10 mouse cellular contexts compared by ENCODE assay signal in the genomic region with DNA sequence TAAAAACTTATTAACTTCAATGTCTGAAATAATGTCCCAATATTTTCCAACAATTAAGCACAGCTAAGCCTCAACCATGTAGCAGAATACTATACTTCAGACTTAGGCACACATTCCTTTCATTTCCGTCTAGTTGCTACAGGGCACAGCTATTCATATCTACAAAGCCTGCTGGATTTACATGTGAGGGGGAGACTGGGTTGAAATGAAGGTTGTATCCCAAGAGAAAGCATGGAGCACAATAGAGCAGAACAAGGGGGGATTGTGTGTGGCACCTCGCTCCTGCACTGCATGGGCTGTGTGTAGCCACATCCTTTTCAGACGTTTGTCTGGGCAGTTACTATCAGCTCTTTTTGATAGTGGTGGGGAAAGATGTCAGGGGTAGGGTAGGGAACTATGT.
A peak's percentile ranks its signal among the peaks of the same experiment; 100 is the strongest.
DNase-seq lines count a peak whose midpoint lies in the region; ATAC-seq lines count a peak whose summit lies in the region.
"Had no signal": no experiment of that assay in that cellular context is flagged by ENCODE, and none has a peak within 500 bp of the region (broad histone marks: within the 10 kb centered on the region; RNA-seq: fewer than 3 reads in every experiment).

No protein-coding gene starts in this region.

- H3K9me3 ChIP-seq in hindbrain, embryonic 15.5 days: no peaks in the 10 kb centered on the region
- H3K9me3 ChIP-seq: embryonic facial prominence, embryonic 15.5 days had no signal

- no peak overlapping the region for H3K4me2 ChIP-seq in hindbrain, embryonic 15.5 days
- H3K4me2 ChIP-seq: embryonic facial prominence, embryonic 15.5 days had no signal

- no peak overlapping the region for H3K4me3 ChIP-seq in hindbrain, embryonic 15.5 days
- H3K4me3 ChIP-seq: embryonic facial prominence, embryonic 15.5 days had no signal

- H3K9ac ChIP-seq in hindbrain, embryonic 15.5 days: no peak overlapping the region
- H3K9ac ChIP-seq: embryonic facial prominence, embryonic 15.5 days had no signal

- DNase-seq in cerebellum, adult 9-10 months: no peak
- DNase-seq in embryo, embryonic 11.5 days (ENCODE audit: low read depth, low spot score): peak; percentile 8
- DNase-seq in mesoderm, embryonic 11.5 days (ENCODE audit: low read depth, low spot score): peak; percentile 64
- no peak for DNase-seq in layer of hippocampus, postnatal 36 days
- no peak for DNase-seq in cerebellum, postnatal 25 days
- no peak for DNase-seq in c-Kit-positive CD71-positive TER-119-positive erythroid progenitor cells, embryonic 14.5 days (ENCODE audit: low spot score)
- DNase-seq: lung, adult 18-20 months had no signal

- peak; percentile 31; the same call in 1 of the 2 replicates for ATAC-seq in cerebellum, adult (ENCODE audit: insufficient number of reproducible peaks, low FRiP score, low TSS enrichment)
- peak; percentile 59; the same call in 1 of the 2 replicates for ATAC-seq in hindbrain, embryonic 15.5 days (ENCODE audit: low FRiP score, low read depth)

- 16% methylated on average over 3 of the region's 3 CpGs for WGBS in hindbrain, embryonic 15.5 days

- H3K4me1 ChIP-seq in hindbrain, embryonic 15.5 days (replicated peaks): no peaks in the 10 kb centered on the region
- H3K4me1 ChIP-seq: embryonic facial prominence, embryonic 15.5 days had no signal

- H3K27me3 ChIP-seq in hindbrain, embryonic 15.5 days: no peaks in the 10 kb centered on the region
- H3K27me3 ChIP-seq: embryonic facial prominence, embryonic 15.5 days had no signal

- no peaks in the 10 kb centered on the region for H3K36me3 ChIP-seq in hindbrain, embryonic 15.5 days
- H3K36me3 ChIP-seq: embryonic facial prominence, embryonic 15.5 days had no signal

- no peak overlapping the region for H3K27ac ChIP-seq in hindbrain, embryonic 15.5 days (replicated peaks)
- H3K27ac ChIP-seq: embryonic facial prominence, embryonic 15.5 days had no signal

Comparison
In these comparisons a context has a peak if more than half of its experiments do, and no peak if none do; other contexts are left out.
1. DNase-seq: peak in embryo, embryonic 11.5 days (single experiment) and mesoderm, embryonic 11.5 days (single experiment); none in cerebellum, adult 9-10 months (single experiment), layer of hippocampus, postnatal 36 days (0 of 2), cerebellum, postnatal 25 days (0 of 2) and c-Kit-positive CD71-positive TER-119-positive erythroid progenitor cells, embryonic 14.5 days (single experiment).